Mouse (Mus musculus) T-helper 1 cell (primary cell): ENCODE measurements around the gene Acad9.
"Not testable (repeated sequence)": the region's sequence is repeated elsewhere in the genome, so short reads cannot be mapped to it uniquely, and the experiment has no call there.

Experiments
- in situ Hi-C: fragments of 300-600 bp; cut with MboI, MseI; formaldehyde crosslinking; loops from one replicate; pipeline ENCODE4 v1.15.1; 2025; ENCODE audit warnings: high pct_unique_total_duplicates

Acad9 gene

GRCm38 (mm10) chr3:36085394-36085793, 19.6 kb downstream of the Acad9 start:
- in situ Hi-C loops = no loop called here

- in situ Hi-C loops = no loop called here
These were observed 21.8 kb downstream of the Acad9 start for GRCm38 (mm10) chr3:36087591-36087990.

DNA sequence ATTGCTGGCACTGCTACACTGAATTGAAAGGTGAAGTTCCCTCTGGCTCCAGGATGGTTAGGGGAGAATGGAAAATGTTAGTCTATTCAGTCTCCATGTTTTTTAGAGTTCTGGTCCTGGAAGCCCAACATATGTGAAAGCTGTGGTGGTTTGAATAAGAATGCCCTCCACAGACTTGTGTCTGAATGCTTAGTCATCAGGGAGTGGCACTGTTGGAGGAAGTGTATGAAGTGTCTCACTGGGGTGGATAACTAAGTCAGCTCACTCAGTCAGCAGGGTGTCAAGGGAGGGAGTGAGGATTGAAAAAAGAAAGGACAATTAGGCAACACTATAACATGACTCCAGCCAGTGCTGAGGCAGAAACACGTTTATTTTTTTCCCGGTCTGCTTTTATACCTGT, 29.6 kb downstream of the Acad9 start:
- in situ Hi-C loops = no loop called here

DNA sequence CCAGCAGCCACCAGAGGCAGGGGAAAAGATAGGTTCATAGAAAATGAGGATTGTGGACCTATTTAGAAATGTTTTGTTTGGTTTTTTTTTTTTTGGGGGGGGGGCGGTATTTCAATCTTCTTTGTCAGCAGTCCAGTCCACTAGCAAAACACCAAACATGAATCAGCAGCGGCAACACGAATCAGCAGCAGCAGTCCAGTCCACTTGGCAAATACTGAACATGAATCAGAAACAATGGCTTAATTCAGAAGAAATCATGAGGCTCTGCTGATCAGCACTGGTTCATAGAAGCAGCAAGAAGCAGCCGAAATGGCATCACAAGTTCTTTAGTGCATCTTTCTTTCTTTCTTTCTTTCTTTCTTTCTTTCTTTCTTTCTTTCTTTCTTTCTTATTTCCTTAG, 50.3 kb downstream of the Acad9 start:
- in situ Hi-C loops = loop anchor here (10.0 kb wide), 1 partner anchor 1491 kb away; no protein-coding TSS in a partner anchor

- in situ Hi-C loops = loop anchor here (10.0 kb wide), 1 partner anchor 1495 kb away; no protein-coding TSS in a partner anchor
These were observed 54.1 kb downstream of the Acad9 start for GRCm38 (mm10) chr3:36119684-36120548.

GRCm38 (mm10) chr3:36126176-36126575, 60.4 kb downstream of the Acad9 start:
- in situ Hi-C loops = not testable (repeated sequence)

DNA sequence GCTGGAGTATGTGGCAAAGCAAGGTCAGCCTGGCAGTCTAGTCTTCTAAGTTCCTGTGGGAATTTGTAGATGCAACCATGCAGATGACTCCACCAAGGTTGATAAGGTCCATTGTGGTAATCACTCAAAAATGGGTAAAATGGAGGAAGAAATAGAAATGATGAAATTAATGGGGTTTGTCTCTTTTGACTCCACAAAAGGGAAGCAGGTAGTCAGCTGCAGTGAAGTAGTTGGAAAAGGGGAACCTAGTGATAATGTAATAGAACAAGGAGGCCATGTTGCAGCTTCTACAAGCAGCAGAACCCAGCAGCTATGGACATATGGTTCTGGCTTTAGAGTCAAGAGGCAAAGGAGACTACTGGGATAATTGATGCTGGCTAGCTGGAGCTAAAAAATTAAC, 70.4 kb downstream of the Acad9 start:
- in situ Hi-C loops = loop anchor here (5.0 kb wide), 2 partner anchors 159 to 459 kb away; no protein-coding TSS in a partner anchor

DNA sequence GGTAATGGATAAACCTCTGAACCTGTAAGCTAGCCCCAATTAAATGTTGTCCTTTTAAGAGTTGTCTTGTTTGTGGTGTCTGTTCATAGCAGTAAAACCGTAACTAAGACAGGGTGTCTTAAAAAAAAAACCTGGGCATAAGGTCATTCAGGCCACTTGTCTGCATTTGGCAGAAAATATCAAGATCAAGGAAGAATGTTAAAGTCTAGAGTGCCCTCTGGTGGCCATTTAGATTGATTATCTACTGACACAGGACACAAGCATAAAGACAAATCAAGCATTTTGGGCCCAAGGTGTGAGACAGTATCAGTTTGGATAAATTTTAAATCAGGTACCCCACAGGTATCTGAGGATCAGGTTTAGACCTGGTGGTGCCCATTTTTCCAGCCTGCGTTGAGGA, 71.8 kb downstream of the Acad9 start:
- in situ Hi-C loops = loop anchor here (5.0 kb wide), 2 partner anchors 160 to 460 kb away; no protein-coding TSS in a partner anchor

DNA sequence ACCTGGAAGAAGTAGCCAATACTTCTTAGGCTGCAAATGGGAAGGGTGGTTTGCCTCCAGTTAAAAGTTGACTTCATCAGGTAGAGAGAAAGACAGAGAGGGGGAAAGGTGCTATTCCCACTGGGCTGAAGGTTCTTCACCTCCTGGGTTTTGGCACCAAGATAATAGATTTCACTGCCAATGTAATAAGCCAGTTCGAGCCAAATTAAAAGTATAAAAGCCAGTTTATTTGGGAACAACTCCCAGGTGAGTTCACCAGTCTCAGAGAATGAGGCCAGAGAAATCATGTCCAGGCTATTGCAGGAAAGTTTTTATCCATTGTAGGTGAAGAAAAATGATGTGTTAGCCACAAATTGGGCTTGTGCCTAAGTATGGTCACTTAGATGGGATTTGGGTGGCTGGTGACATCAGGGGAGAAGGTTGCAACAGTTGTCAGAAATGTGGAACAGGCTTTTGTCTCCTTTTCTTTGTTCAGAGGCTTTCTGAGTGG, 72.4 kb downstream of the Acad9 start:
- in situ Hi-C loops = loop anchor here (5.0 kb wide), 2 partner anchors 161 to 461 kb away; no protein-coding TSS in a partner anchor

DNA sequence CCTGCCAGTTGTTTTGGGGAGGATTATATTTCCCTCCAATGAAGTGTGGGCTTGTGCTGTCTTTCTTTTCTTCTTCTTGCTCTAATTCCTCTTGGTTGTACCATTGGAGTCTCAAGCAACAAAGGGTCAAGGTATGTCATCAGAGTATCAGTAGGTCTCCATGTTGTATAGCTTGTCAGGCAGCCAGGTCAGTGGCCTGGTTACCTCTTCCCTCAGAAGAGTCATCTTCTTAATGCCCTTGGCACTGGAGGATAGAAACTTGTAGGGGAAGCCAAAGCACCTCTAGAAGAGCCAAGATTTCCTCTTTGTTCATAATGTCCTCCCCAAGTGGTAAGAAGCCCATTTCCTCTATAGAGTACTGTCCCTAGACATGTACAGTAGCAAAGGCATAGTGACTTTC, 73.2 kb downstream of the Acad9 start:
- in situ Hi-C loops = loop anchor here (5.0 kb wide), 2 partner anchors 162 to 462 kb away; no protein-coding TSS in a partner anchor
